Mouse (Mus musculus) layer of hippocampus, adult 18-20 months (tissue): ENCODE data around the gene Lrrc4c. TPM values are rescaled to one million over a fixed set of nuclear protein-coding genes. Genes with fewer than 3 reads are reported as not detected.

Source experiments
- DNase-seq, 2 experiments: peaks; one replicate each; pipeline ENCODE4 v3.0.0; 2022; ENCODE audit warnings: low spot score in 2 of 2
- microRNA-seq, 2 experiments: library from miRNA; unstranded; fragments of <30 nt; microRNA quantifications; one replicate each; pipeline ENCODE4 v1.2.0; 2021
- total RNA-seq, 2 experiments: library from RNA; stranded (reverse); gene quantifications; 2 replicates each; pipeline ENCODE4 v1.2.3; 2021

Lrrc4c gene
- total RNA-seq, 2 experiments from 2014 or later = 65.9 to 68.8 TPM

GRCm38 (mm10) chr2:97574921-97575320 is 1257.0 kb downstream of the Lrrc4c start:
- DNase-seq = peak in 1 of 2 experiments; percentile 66

GRCm38 (mm10) chr2:97581132-97581531 is 1263.2 kb downstream of the Lrrc4c start:
- DNase-seq = no peak

- no peak for DNase-seq
Observed at GRCm38 (mm10) chr2:97586322-97586721, 1268.4 kb downstream of the Lrrc4c start.

GRCm38 (mm10) chr2:97590563-97590962 is 1272.6 kb downstream of the Lrrc4c start:
- DNase-seq = no peak

- DNase-seq = no peak
Observed at GRCm38 (mm10) chr2:97604182-97604581, 1286.2 kb downstream of the Lrrc4c start.

- no peak for DNase-seq
Observed at GRCm38 (mm10) chr2:97604688-97605215, 1286.8 kb downstream of the Lrrc4c start.

GRCm38 (mm10) chr2:97609436-97609835 is 1291.5 kb downstream of the Lrrc4c start:
- no peak for DNase-seq

GRCm38 (mm10) chr2:97610566-97610965 is 1292.6 kb downstream of the Lrrc4c start:
- DNase-seq = no peak

- peak in 1 of 2 experiments; percentile 58 for DNase-seq
Observed at GRCm38 (mm10) chr2:97614724-97615123, 1296.8 kb downstream of the Lrrc4c start.

GRCm38 (mm10) chr2:97618589-97618988 is 1300.6 kb downstream of the Lrrc4c start:
- no peak for DNase-seq

GRCm38 (mm10) chr2:97639941-97640340 is 1322.0 kb downstream of the Lrrc4c start:
- no peak for DNase-seq

GRCm38 (mm10) chr2:97641661-97642060 is 1323.7 kb downstream of the Lrrc4c start:
- DNase-seq = no peak

GRCm38 (mm10) chr2:97652711-97653110 is 1334.7 kb downstream of the Lrrc4c start:
- no peak for DNase-seq

Small RNAs within 50 kb of the gene (microRNA-seq; reads per million reads assigned to microRNA genes)
- 0 reads per million in 2 experiments for gene Gm44320
